Mouse (Mus musculus): ENCODE measurements at regions not wholly inside any gene's neighbourhood (a gene's known extent, or its start where the extent isn't known, plus 50 kb on each side); places are given as distances from the start of the nearest gene placed in this dataset.
A peak's percentile ranks its signal among the peaks of the same experiment; 100 is the strongest.

- no peak for DNase-seq
Observed at GRCm38 (mm10) chr14:82299222-82299621, 2144.1 kb upstream of the Pcdh17 start.

GRCm38 (mm10) chr14:82313491-82313890 is 2129.9 kb upstream of the Pcdh17 start:
- no peak for DNase-seq

- DNase-seq, result peak; percentile 16 to 51
Observed at GRCm38 (mm10) chr14:82334841-82335240, 2108.5 kb upstream of the Pcdh17 start.
